Mouse (Mus musculus) kidney, postnatal 0 days (tissue): Measurements from ENCODE around the gene 4933427D14Rik. TPM values are rescaled to one million over a fixed set of nuclear protein-coding genes. Genes with fewer than 3 reads are reported as not detected.

Source experiments
- ATAC-seq: fragments of 200-750 bp; cut with Nextera tagmentation; replicated peaks from 2 replicates; pipeline ENCODE4 v1.8.0; 2017; ENCODE audit warnings: low read depth, moderate number of reproducible peaks, moderate TSS enrichment, moderate library complexity; ENCODE audit not compliant: low FRiP score
- DNase-seq: peaks from one replicate; pipeline ENCODE4 v3.0.0-alpha.2; 2016; ENCODE audit warnings: low spot score
- H3K27ac ChIP-seq: fragments of 300-500 bp; sonication (generic); 2 replicates; pipeline ENCODE4 v1.5.1; 2014; ENCODE audit warnings: mild to moderate bottlenecking
- H3K27me3 ChIP-seq: fragments of 300-500 bp; sonication (generic); 2 replicates; pipeline ENCODE4 v1.6.1; 2014; ENCODE audit warnings: low read length, mixed read lengths; ENCODE audit not compliant: insufficient read depth
- H3K36me3 ChIP-seq: fragments of 300-500 bp; sonication (generic); 2 replicates; pipeline ENCODE4 v1.6.1; 2014; ENCODE audit warnings: low read length, mixed read lengths; ENCODE audit not compliant: insufficient read depth
- H3K4me1 ChIP-seq: fragments of 300-500 bp; sonication (generic); replicated peaks from 2 replicates; pipeline ENCODE4 v1.6.1; 2014; ENCODE audit warnings: antibody characterized with exemption, low read length, mixed read lengths; ENCODE audit not compliant: insufficient read depth
- H3K4me2 ChIP-seq: fragments of 300-500 bp; sonication (generic); 2 replicates; pipeline ENCODE4 v1.6.1; 2014; ENCODE audit warnings: mild to moderate bottlenecking, low read length, moderate library complexity, mixed read lengths
- H3K4me3 ChIP-seq: fragments of 300-500 bp; sonication (generic); replicated peaks from 2 replicates; pipeline ENCODE4 v1.5.1; 2014; ENCODE audit warnings: low read depth, low read length
- H3K9ac ChIP-seq: fragments of 300-500 bp; sonication (generic); 2 replicates; pipeline ENCODE4 v1.6.1; 2014; ENCODE audit warnings: low read depth, low read length
- H3K9me3 ChIP-seq: fragments of 300-500 bp; sonication (generic); replicated peaks from 2 replicates; pipeline ENCODE4 v1.6.1; 2016; ENCODE audit warnings: low read length, inconsistent platforms, mixed read lengths
- CTCF ChIP-seq: IDR thresholded peaks from 2 replicates; pipeline ENCODE4 v1.5.1; 2016; ENCODE audit warnings: antibody characterized with exemption, low read depth, mild to moderate bottlenecking, moderate library complexity
- WGBS: fragments of 180-500 bp; shearing (Covaris S2); extraction: QIAGEN DNeasy Blood & Tissue Kit; methylation state at CpG from one replicate; pipeline ENCODE4 v1.1.7; 2014; 5-methylcytosine and 5-hydroxymethylcytosine counted together
- polyA plus RNA-seq: library from polyadenylated mRNA; unstranded; fragments of >200 nt; fragmentation: Nextera tagmentation; extraction: Ambion mirVana; gene quantifications from 2 replicates; pipeline ENCODE4 v1.2.1, GENCODE M21; 2015

The 4933427D14Rik gene
- 12.8 and 14.8 TPM in 2 replicates for polyA plus RNA-seq

DNA sequence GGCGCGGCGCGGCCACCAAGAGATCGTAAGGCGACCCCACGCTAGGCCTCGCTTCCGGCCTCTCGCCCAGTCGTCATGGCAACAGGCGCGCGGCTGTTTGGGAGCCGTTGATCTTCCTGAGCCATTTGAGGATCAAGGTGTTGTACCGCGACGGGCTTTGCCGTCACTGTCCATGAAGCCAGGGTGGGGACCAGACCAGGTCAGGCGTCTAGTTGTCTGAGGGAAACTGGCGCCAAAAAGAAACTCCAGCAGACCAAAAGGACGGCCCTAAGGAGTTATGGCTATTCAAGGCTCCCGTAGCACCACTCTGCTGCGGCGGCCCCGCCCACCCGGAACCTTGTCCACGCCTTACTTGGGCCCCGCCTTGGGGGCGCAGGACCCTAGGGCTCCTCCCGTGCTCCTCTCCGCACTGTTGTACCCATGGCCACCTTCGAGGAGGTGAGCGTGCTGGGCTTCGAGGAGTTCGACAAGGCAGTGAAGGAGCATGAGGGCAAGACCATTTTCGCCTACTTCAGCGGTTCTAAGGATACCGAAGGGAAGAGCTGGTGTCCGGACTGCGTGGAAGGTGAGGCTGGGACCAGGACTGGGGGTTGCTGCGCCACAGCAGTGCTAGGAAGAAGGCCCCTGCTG lies at the start of gene 4933427D14Rik, which contains the start of gene Txndc17:
TSS of gene 4933427D14Rik (minus strand) at position 256 of the 630 bp plus-strand sequence.
TSS of gene Txndc17 (plus strand) at position 344 of the 630 bp plus-strand sequence.
- H3K36me3 ChIP-seq, result peaks cover 8% of the 10 kb centered on the region; the same call in 1 of the 2 replicates
- DNase-seq (peak; percentile 94), ATAC-seq (peak; percentile 94)
- H3K27ac ChIP-seq, result peak within 1 kb of the TSS; percentile 73
- peak within 1 kb of the TSS; percentile 91 for H3K4me2 ChIP-seq
- H3K9ac ChIP-seq, result peak within 1 kb of the TSS; percentile 81
- under 1% methylated on average over 42 of the region's 42 CpGs for WGBS
- H3K4me3 ChIP-seq, result peak within 1 kb of the TSS; percentile 92
- peak; percentile 11; the same call in 1 of the 2 replicates for TF ChIP-seq CTCF
- H3K4me1 ChIP-seq, result 0 out of 2 replicates have a peak, but pooled peaks cover 10% of the 10 kb centered on the region
- no peaks in the 10 kb centered on the region for H3K9me3 ChIP-seq
- no peaks in the 10 kb centered on the region for H3K27me3 ChIP-seq

DNA sequence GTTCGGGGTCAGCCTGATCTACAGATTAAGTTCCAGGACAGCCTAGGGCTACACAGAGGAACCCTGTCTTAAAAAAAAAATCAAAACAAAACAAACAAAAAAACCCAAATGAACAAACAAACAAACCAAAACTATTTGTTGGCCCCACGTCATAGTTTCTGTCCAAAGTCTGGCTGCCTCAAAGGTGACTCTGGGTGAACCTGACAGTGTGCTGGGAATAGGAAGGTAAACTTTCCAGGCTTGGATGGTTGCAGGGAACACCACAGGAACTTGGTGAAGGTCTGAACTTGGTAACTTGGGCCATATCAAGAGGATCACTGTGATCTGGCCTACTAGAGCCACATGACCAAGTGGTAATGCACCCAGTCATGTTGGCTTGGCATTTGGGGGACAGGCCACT lies 49.2 kb upstream of the 4933427D14Rik start:
- no peak for TF ChIP-seq CTCF
- H3K36me3 ChIP-seq, result no peaks in the 10 kb centered on the region
- no peaks in the 10 kb centered on the region for H3K4me1 ChIP-seq
- no peaks in the 10 kb centered on the region for H3K9me3 ChIP-seq
- H3K4me3 ChIP-seq, result no peak overlapping the region
- H3K4me2 ChIP-seq, result no peak overlapping the region
- no peak overlapping the region for H3K9ac ChIP-seq
- no peaks in the 10 kb centered on the region for H3K27me3 ChIP-seq
- H3K27ac ChIP-seq, result no peak overlapping the region
- WGBS, result 64% methylated on average over 2 of the region's 2 CpGs
- ATAC-seq, result no peak
- no peak for DNase-seq

DNA sequence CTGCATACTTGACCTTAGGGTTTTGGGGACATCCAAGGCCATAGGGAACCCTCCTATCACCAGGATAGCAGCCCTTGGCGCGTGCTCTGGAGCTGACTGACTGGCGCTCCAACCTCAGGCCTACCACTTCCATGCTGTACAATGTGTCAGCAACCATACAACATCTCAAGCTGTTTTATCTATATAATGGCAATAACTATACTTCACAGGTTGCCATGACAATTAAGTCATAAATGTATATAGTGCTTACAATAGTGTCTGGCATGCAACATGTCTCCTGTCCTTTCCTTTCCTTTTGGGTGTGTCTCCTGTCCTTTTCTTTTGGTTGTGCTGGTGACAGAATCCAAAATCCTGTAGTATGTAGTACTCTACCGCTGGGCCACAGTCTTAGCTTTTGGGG lies 48.4 kb upstream of the 4933427D14Rik start:
- no peaks in the 10 kb centered on the region for H3K4me1 ChIP-seq
- DNase-seq (no peak), ATAC-seq (no peak)
- H3K36me3 ChIP-seq, result no peaks in the 10 kb centered on the region
- H3K4me3 ChIP-seq, result no peak overlapping the region
- no peak overlapping the region for H3K4me2 ChIP-seq
- 95% methylated on average over 4 of the region's 4 CpGs for WGBS
- H3K9ac ChIP-seq, result no peak overlapping the region
- no peaks in the 10 kb centered on the region for H3K27me3 ChIP-seq
- H3K27ac ChIP-seq, result no peak overlapping the region
- no peak for TF ChIP-seq CTCF
- H3K9me3 ChIP-seq, result no peaks in the 10 kb centered on the region

DNA sequence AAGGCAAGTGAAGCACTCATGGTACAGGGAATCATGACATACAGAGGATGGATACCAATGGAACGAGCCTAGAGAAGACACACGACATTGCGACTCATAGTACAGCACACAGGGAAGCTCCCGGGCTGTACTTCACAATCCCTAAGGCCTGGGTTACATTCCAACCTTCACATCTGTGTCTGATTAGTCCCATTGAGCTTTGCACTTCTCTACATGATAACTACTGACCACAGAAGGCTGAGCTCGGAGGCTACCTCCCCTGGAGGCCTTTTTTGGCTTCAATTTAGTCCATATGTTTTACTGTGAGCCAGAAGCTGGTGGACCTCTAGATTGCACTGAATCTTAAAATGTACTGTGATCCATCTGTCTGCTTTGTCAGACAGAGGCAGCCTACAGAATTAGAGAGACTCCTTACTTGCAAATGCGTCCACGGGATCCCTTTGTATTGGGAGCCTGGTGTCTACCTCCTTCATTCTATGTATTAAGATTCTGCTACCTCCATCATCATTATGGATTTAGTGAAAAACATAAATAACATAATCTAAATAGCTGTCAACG lies 38.0 kb upstream of the 4933427D14Rik start:
- no peak for TF ChIP-seq CTCF
- no peaks in the 10 kb centered on the region for H3K4me1 ChIP-seq
- H3K9me3 ChIP-seq, result no peaks in the 10 kb centered on the region
- ATAC-seq (no peak), DNase-seq (no peak)
- H3K27ac ChIP-seq, result no peak overlapping the region
- H3K27me3 ChIP-seq, result no peaks in the 10 kb centered on the region
- no peak overlapping the region for H3K4me3 ChIP-seq
- no peaks in the 10 kb centered on the region for H3K36me3 ChIP-seq
- H3K9ac ChIP-seq, result no peak overlapping the region
- no peak overlapping the region for H3K4me2 ChIP-seq
- WGBS, result 85% methylated on average over 8 of the region's 8 CpGs

DNA sequence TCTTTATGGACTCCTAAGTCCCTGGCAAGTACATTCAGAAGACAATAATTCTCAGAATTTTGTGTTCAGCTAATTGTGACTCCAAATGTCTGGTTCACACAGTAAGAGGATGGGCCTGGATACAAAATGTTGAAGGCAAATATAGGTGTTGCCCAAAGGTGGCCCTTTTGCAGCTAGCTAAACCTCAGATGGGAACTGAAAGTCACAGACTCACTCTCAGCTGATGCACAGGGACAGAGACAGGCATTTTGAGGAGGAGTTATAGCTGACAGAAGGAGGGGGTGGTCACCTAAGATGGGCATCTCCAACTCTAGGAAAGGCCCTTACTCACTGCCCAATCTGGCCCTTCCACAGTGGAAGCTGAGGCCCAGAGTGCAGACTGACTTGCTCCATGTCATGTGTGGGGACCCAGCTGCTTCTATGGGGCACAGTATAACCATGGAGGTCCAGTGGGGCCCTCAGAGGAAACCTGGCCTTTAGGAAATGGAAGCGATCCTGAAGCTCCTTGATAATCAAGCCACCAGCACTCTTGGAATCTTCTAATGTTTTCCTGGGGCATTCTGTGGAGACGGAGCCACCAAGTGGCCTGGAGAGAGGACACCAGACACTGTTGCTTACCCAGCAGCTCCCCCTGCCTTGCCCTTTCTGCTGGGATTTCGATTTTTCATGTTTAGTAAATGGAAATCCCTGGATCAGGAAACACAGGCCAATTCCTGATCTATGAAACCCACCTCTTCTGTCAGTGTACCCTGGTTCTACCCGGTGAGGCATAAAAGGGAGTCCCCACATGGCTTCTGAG lies 33.0 kb upstream of the 4933427D14Rik start:
- ATAC-seq, result no peak
- 73% methylated on average over 4 of the region's 4 CpGs for WGBS
- Histone ChIP-seq H3K27me3 (no peaks in the 10 kb centered on the region), H3K9me3 (no peaks in the 10 kb centered on the region), H3K4me2 (no peak overlapping the region), H3K9ac (no peak overlapping the region), H3K27ac (no peak overlapping the region), H3K4me3 (no peak overlapping the region), H3K4me1 (no peaks in the 10 kb centered on the region), H3K36me3 (no peaks in the 10 kb centered on the region)
- DNase-seq, result no peak
- peak; percentile 13; the same call in 1 of the 2 replicates for TF ChIP-seq CTCF

DNA sequence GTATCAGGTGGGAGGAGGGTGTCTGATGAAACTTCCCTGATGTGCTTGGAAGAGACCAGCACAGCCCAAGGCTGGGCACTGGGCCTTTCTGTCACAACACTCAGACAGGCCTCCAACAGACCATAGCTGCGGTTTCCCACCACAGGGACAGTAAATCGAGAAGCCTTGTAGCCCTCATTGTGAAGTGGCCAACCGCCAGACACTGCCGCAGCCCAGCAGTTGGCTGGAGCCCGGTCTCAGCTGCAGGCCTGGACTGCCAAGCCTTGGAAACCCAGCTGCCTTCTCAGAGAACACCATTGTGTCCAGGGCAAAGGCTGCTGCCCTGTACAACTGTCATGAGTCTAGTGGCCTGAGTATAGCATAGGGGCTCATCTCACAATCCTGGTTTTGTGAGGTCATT lies 26.8 kb upstream of the 4933427D14Rik start:
- Histone ChIP-seq H3K27me3 (no peaks in the 10 kb centered on the region), H3K4me2 (no peak overlapping the region), H3K9ac (no peak overlapping the region), H3K4me3 (no peak overlapping the region), H3K27ac (no peak overlapping the region), H3K4me1 (no peaks in the 10 kb centered on the region), H3K36me3 (no peaks in the 10 kb centered on the region), H3K9me3 (no peaks in the 10 kb centered on the region)
- DNase-seq (no peak), ATAC-seq (no peak)
- WGBS, result 51% methylated on average over 5 of the region's 5 CpGs
- no peak for TF ChIP-seq CTCF
